ENCODE assay signal across 8 mouse cellular contexts in genomic region chr3:87929341-87930077, GRCm38 (mm10). TPM values are rescaled to one million over a fixed set of nuclear protein-coding genes. Genes with fewer than 3 reads are reported as not detected.
DNase-seq lines count a peak whose midpoint lies in the region; ATAC-seq and TF ChIP-seq lines count a peak whose summit lies in the region.

No protein-coding gene starts in this region.

- ATAC-seq in forebrain, embryonic 13.5 days, result peak; percentile 48
- peak; percentile 47 for ATAC-seq in liver, embryonic 15.5 days (ENCODE audit: insufficient read depth)

- intact Hi-C loops in gastrocnemius, adult 2 months (cut with DNase I), result loop anchor here (1.0 to 5.0 kb wide), 3 partner anchors 23 to 43 kb away; partner anchors contain the start of genes Hdgf, Nes and Prcc

- no peaks in the 10 kb centered on the region for H3K9me3 ChIP-seq in forebrain, embryonic 13.5 days (replicated peaks)
- no peaks in the 10 kb centered on the region for H3K9me3 ChIP-seq in liver, embryonic 15.5 days (replicated peaks)

- peak overlapping the region; percentile 86 for H3K9ac ChIP-seq in forebrain, embryonic 13.5 days
- peak overlapping the region; percentile 79 for H3K9ac ChIP-seq in liver, embryonic 15.5 days

- peaks cover 66% of the 10 kb centered on the region for H3K36me3 ChIP-seq in forebrain, embryonic 13.5 days (ENCODE audit: poor library complexity, severe bottlenecking)
- peaks cover 63% of the 10 kb centered on the region for H3K36me3 ChIP-seq in liver, embryonic 15.5 days (replicated peaks)

- no peaks in the 10 kb centered on the region for H3K27me3 ChIP-seq in forebrain, embryonic 13.5 days
- no peaks in the 10 kb centered on the region for H3K27me3 ChIP-seq in liver, embryonic 15.5 days

- H3K4me1 ChIP-seq in forebrain, embryonic 13.5 days, result peaks cover 41% of the 10 kb centered on the region
- peaks cover 41% of the 10 kb centered on the region for H3K4me1 ChIP-seq in liver, embryonic 15.5 days (replicated peaks)

- no peak for DNase-seq in gastrocnemius, adult 2 months
- no peak for DNase-seq in gastrocnemius, adult 8-10 months (ENCODE audit: low spot score in 2 of 2)
- DNase-seq in 416B (ENCODE audit: low read depth), result peak; percentile 65
- DNase-seq in natural killer cell, adult 2 months (ENCODE audit: low spot score in 2 of 2), result no peak
- no peak for DNase-seq in ovary, postnatal 36 days (ENCODE audit: low spot score)
- DNase-seq in thymus, postnatal 14 days, result no peak

- peak overlapping the region; percentile 78 for H3K4me2 ChIP-seq in forebrain, embryonic 13.5 days
- H3K4me2 ChIP-seq in liver, embryonic 15.5 days, result peak overlapping the region; percentile 87

- no peak for TF ChIP-seq CTCF in gastrocnemius, adult 2 months (IDR thresholded peaks at IDR 0.05)

- peak overlapping the region; percentile 94 for H3K27ac ChIP-seq in gastrocnemius, adult 2 months
- H3K27ac ChIP-seq in forebrain, embryonic 13.5 days, result peak overlapping the region; percentile 68
- peak overlapping the region; percentile 89 for H3K27ac ChIP-seq in liver, embryonic 15.5 days (replicated peaks)

- peak overlapping the region; percentile 100 for H3K4me3 ChIP-seq in gastrocnemius, adult 2 months
- peak overlapping the region; percentile 82 for H3K4me3 ChIP-seq in forebrain, embryonic 13.5 days
- peak overlapping the region; percentile 86 for H3K4me3 ChIP-seq in liver, embryonic 15.5 days (replicated peaks)

- 8% methylated on average over 26 of the region's 26 CpGs for WGBS in forebrain, embryonic 13.5 days
- WGBS in liver, embryonic 15.5 days (ENCODE audit: insufficient replicate concordance), result 3% methylated on average over 26 of the region's 26 CpGs

RNA-seq across cellular contexts. Expression of gene Isg20l2, which starts 0.6 kb away (rescaled TPM):
- total RNA-seq in gastrocnemius, adult 2 months (2021), result 1 to 10 TPM; 7.6 to 8.1 TPM
- 1 to 10 TPM; 5.8 to 7.6 (median 7.2) TPM for total RNA-seq in gastrocnemius, adult 8-10 months (2022)
- 61.8 and 63.0 TPM in 2 replicates for polyA plus RNA-seq in forebrain, embryonic 13.5 days (2015; fragmentation: Nextera tagmentation; extraction: Ambion mirVana)
- polyA plus RNA-seq in liver, embryonic 15.5 days (2015; fragmentation: Nextera tagmentation; extraction: Ambion mirVana), result 21.0 and 22.9 TPM in 2 replicates

RNA-seq across cellular contexts. Expression of gene Rrnad1, which starts 1.0 kb away (rescaled TPM):
- total RNA-seq in gastrocnemius, adult 2 months (2021), result 1 to 10 TPM; 4.7 to 5.0 TPM
- total RNA-seq in gastrocnemius, adult 8-10 months (2022), result 1 to 10 TPM; 2.4 to 4.1 (median 3.5) TPM
- polyA plus RNA-seq in forebrain, embryonic 13.5 days (2015; fragmentation: Nextera tagmentation; extraction: Ambion mirVana), result 20.7 and 22.7 TPM in 2 replicates
- 5.6 and 6.3 TPM in 2 replicates for polyA plus RNA-seq in liver, embryonic 15.5 days (2015; fragmentation: Nextera tagmentation; extraction: Ambion mirVana)

RNA-seq across cellular contexts. Expression of gene Mrpl24, which starts 10.2 kb away (rescaled TPM):
- total RNA-seq in gastrocnemius, adult 2 months (2021), result 10 to 100 TPM; 44.1 to 50.2 TPM
- total RNA-seq in gastrocnemius, adult 8-10 months (2022), result 10 to 100 TPM; 40.9 to 48.1 (median 45.8) TPM
- polyA plus RNA-seq in forebrain, embryonic 13.5 days (2015; fragmentation: Nextera tagmentation; extraction: Ambion mirVana), result 70.2 and 77.2 TPM in 2 replicates
- 30.7 and 33.5 TPM in 2 replicates for polyA plus RNA-seq in liver, embryonic 15.5 days (2015; fragmentation: Nextera tagmentation; extraction: Ambion mirVana)

RNA-seq across cellular contexts. Expression of gene Crabp2, which starts 19.0 kb away (rescaled TPM):
- total RNA-seq in gastrocnemius, adult 2 months (2021), result under 1 TPM in 1 of 2 experiments, not detected in 1; 0.42 TPM
- total RNA-seq in gastrocnemius, adult 8-10 months (2022), result not detected
- polyA plus RNA-seq in forebrain, embryonic 13.5 days (2015; fragmentation: Nextera tagmentation; extraction: Ambion mirVana), result 67.1 and 89.5 TPM in 2 replicates
- 0.31 and 0.75 TPM in 2 replicates for polyA plus RNA-seq in liver, embryonic 15.5 days (2015; fragmentation: Nextera tagmentation; extraction: Ambion mirVana)

RNA-seq across cellular contexts. Expression of gene Hdgf, which starts 23.4 kb away (rescaled TPM):
- 100 to 1,000 TPM; 212 to 228 TPM for total RNA-seq in gastrocnemius, adult 2 months (2021)
- 100 to 1,000 TPM; 243 to 264 (median 254) TPM for total RNA-seq in gastrocnemius, adult 8-10 months (2022)
- polyA plus RNA-seq in forebrain, embryonic 13.5 days (2015; fragmentation: Nextera tagmentation; extraction: Ambion mirVana), result 106 and 147 TPM in 2 replicates
- polyA plus RNA-seq in liver, embryonic 15.5 days (2015; fragmentation: Nextera tagmentation; extraction: Ambion mirVana), result 213 and 216 TPM in 2 replicates
